Mouse (Mus musculus): ENCODE results near the gene Apbb2. TPM values are rescaled to one million over a fixed set of nuclear protein-coding genes. Genes with fewer than 3 reads are reported as not detected.
A peak's percentile ranks its signal among the peaks of the same experiment; 100 is the strongest.

The Apbb2 gene
- polyA plus RNA-seq, 1 experiment from 2014 or later: 33.6 TPM

DNA sequence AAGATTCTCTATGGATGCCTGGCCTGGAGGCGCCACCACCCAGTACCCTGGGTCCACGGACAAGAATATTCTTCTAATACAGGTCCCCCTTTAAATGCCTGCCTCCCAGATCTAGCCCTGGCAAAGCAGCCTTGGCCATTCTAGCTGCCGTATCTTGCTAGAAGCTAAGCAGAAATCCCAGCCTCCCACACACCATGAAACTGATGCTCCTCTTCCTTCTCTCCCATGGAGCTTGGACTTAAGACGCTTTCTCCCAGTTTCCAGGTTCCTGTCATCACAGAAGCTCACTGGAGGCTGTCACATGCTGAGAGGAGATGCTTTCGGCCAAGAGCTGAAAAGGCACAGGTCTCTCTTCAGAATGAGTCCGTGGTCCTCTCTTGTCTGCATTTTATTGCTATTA lies 213.3 kb downstream of the Apbb2 start:
- H3K36me3 ChIP-seq: no peaks in the 10 kb centered on the region
- no peak overlapping the region for H3K4me3 ChIP-seq (replicated peaks)
- no peak overlapping the region for H3K27ac ChIP-seq
- no peak for ATAC-seq (ENCODE audit: insufficient read depth, low FRiP score, low read depth)
- no peak overlapping the region for H3K9ac ChIP-seq
- no peak overlapping the region for H3K4me2 ChIP-seq
- no peaks in the 10 kb centered on the region for H3K9me3 ChIP-seq
- no peaks in the 10 kb centered on the region for H3K4me1 ChIP-seq
- WGBS: 88% methylated on average over 6 of the region's 6 CpGs
- H3K27me3 ChIP-seq (replicated peaks): no peaks in the 10 kb centered on the region

DNA sequence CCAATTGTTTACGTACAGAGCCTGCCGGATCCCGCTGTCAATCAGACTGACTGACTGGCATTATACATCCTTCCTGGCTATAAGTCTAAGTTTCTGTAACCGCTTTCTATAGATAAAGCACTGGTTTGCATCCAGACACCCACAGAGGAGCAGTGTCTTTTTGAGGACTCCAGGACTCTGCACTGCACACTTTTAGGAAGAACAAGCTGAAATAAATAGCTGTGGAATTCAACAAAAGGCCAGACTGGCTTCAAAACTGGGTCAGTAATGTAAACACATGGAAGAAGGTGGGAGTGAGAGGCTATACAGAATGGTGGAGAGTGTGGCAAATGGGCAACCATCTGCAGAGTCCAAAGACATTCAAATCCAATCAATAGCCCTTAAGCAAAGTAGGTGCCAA lies 218.0 kb downstream of the Apbb2 start:
- ATAC-seq (ENCODE audit: insufficient read depth, low FRiP score, low read depth): no peak
- Histone ChIP-seq H3K4me1 (no peaks in the 10 kb centered on the region), H3K9me3 (no peaks in the 10 kb centered on the region), H3K4me2 (no peak overlapping the region), H3K36me3 (no peaks in the 10 kb centered on the region), H3K27ac (no peak overlapping the region), H3K9ac (no peak overlapping the region), H3K27me3 (replicated peaks) (no peaks in the 10 kb centered on the region), H3K4me3 (replicated peaks) (no peak overlapping the region)
- 82% methylated on average over 4 of the region's 4 CpGs for WGBS

DNA sequence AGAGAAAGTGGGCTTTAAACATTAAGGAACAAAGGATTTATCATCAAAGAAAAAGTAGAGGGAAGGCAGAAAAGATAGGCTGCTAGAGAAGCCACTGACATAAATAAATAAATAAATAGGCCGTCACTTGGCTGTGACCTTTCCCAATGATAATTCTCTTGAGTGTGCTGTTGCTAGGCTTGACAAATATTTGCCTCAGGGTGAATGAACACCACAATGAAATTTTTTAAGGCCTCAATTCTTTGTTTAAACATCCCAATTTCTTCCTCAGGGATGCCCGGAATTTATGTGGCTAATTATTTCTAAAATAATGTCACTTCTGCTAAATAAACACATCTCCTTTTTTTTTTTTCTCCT lies 219.3 kb downstream of the Apbb2 start:
- no peak for ATAC-seq (ENCODE audit: insufficient read depth, low FRiP score, low read depth)
- Histone ChIP-seq H3K27me3 (replicated peaks) (no peaks in the 10 kb centered on the region), H3K4me2 (no peak overlapping the region), H3K9me3 (no peaks in the 10 kb centered on the region), H3K36me3 (no peaks in the 10 kb centered on the region), H3K9ac (no peak overlapping the region), H3K4me1 (no peaks in the 10 kb centered on the region), H3K4me3 (replicated peaks) (no peak overlapping the region), H3K27ac (no peak overlapping the region)
- WGBS: 63% methylated on average over 2 of the region's 2 CpGs

DNA sequence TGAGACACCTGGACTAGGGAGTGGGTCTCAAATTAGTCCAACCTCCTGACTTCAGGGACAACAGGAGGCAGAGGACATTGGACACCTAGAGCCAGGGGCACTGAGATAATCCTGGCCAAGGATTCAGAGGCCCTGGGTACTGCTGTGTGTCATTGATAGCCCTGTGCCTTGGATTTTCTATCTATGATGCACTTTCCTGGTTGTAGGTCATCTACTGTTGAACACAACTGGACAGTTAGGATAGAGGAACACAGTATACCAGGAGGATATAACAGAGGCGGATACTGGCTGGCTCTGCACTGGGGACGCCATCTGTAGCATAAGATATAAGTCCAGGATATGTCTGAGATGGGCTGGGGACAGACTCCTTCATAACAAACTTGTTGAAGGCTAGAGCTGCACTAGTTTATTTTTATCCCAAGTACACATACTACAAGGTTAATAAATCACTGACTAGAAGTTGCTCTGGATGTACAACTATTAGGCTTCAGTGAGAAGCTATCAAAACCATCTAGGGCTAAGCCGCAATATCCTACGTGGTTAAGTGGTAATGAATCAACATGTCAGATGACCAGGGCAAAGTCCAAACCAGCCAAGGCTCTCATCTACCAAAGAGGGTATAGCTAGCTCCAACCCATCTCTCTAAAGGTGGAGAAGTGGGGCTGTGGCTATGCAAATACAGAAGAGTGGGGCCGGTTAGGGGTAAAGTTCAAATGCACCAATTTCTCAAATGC lies 219.9 kb downstream of the Apbb2 start:
- H3K9ac ChIP-seq: no peak overlapping the region
- no peaks in the 10 kb centered on the region for H3K4me1 ChIP-seq
- 63% methylated on average over 5 of the region's 5 CpGs for WGBS
- no peaks in the 10 kb centered on the region for H3K9me3 ChIP-seq
- H3K4me2 ChIP-seq: no peak overlapping the region
- H3K4me3 ChIP-seq (replicated peaks): no peak overlapping the region
- peak; percentile 76; the same call in 1 of the 2 replicates for ATAC-seq (ENCODE audit: insufficient read depth, low FRiP score, low read depth)
- no peaks in the 10 kb centered on the region for H3K36me3 ChIP-seq
- H3K27ac ChIP-seq: 0 out of 2 replicates have a peak overlapping the region, but pooled peaks have one; percentile 44
- no peaks in the 10 kb centered on the region for H3K27me3 ChIP-seq (replicated peaks)

DNA sequence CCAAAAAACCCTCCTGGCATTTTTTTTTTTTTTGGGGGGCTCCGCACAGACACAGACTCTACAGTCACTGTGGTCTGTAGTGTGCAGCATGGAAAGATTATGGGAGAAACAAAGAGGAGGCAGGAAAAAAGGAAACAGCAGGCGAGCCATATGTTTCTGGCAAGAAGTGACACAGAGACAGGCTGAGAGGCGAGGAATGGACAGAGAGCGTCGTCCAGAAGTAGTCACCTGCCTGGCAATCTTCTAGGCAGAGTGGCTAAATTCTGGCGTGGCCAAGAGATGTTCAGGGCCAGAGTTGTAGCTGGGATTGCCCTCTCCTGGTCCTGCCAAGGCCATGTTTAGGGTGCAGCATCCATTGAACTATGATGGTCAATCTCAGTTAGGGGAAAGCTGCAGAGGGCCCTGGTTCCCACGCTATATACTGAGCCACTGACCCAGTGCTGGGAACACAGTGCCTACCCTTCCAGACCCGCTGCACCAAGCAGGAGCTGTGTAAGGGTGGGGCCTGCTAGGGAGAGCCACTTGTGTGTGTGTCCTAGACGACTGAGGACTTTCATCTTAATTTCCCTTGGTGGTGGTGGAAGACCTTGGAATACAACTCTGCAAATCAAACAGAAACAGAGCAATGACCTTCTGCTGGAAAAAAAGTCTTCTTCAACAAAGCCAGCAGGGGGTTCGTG lies 224.7 kb downstream of the Apbb2 start:
- no peak overlapping the region for H3K4me3 ChIP-seq (replicated peaks)
- H3K36me3 ChIP-seq: 0 out of 2 replicates have a peak, but pooled peaks cover 3% of the 10 kb centered on the region
- H3K9me3 ChIP-seq: no peaks in the 10 kb centered on the region
- H3K4me1 ChIP-seq: no peaks in the 10 kb centered on the region
- no peak for ATAC-seq (ENCODE audit: insufficient read depth, low FRiP score, low read depth)
- H3K27me3 ChIP-seq (replicated peaks): no peaks in the 10 kb centered on the region
- no peak overlapping the region for H3K4me2 ChIP-seq
- no peak overlapping the region for H3K9ac ChIP-seq
- no peak overlapping the region for H3K27ac ChIP-seq
- 85% methylated on average over 10 of the region's 10 CpGs for WGBS

DNA sequence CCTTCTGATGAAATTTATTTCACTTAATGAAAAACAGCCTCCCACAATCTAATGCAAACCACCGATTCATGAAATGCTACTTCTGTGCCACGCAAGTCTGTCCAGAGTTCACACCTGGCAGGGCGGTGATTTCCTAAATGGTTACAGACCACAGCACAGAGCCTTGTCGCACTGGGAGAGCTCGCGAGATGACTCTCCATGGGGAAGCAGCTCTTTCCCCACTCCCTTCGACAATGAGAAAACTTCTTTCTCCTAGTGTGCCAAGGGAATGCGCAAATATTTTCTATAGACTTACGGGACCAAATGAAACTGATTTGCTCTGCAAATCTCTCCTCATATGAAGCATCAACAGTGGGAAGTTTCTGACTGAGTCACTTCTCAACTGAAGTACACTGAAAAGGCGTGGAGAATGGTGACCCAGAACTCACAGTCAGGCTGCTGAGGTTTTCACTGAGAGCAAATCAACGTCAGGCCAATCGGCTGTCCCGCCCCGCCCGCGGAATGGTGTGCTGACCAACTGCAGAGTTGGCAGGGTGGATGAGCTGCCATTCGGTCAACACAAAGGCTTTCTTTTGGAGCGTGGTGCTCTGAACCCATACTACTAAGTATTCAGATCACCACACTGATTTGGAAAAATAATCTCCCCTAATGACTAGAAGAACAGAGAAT lies 225.6 kb downstream of the Apbb2 start:
- no peak overlapping the region for H3K9ac ChIP-seq
- no peaks in the 10 kb centered on the region for H3K4me1 ChIP-seq
- H3K27ac ChIP-seq: no peak overlapping the region
- H3K4me2 ChIP-seq: no peak overlapping the region
- no peaks in the 10 kb centered on the region for H3K9me3 ChIP-seq
- 0 out of 2 replicates have a peak, but pooled peaks cover 3% of the 10 kb centered on the region for H3K36me3 ChIP-seq
- 66% methylated on average over 18 of the region's 18 CpGs for WGBS
- no peak overlapping the region for H3K4me3 ChIP-seq (replicated peaks)
- no peak for ATAC-seq (ENCODE audit: insufficient read depth, low FRiP score, low read depth)
- no peaks in the 10 kb centered on the region for H3K27me3 ChIP-seq (replicated peaks)

DNA sequence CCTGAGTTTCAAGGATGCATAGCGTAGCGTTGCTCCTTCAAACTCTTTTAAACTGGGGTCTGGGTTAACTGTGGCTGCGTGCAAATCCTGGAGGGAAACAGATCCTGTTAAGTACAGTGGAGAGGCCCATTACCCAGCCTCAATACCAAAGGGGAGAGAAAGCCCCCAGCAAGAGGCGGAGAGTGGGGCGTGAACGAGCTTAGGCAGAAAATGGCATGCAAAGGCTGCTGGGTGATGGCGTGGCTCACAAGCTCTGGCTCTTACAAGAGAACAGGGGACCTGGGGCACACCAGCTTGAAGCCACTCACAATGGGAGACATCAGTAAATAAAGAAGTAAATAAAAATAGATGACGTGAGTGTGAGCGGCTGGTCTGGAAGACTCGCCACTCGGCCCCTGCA lies 226.8 kb downstream of the Apbb2 start:
- H3K27me3 ChIP-seq (replicated peaks): no peaks in the 10 kb centered on the region

DNA sequence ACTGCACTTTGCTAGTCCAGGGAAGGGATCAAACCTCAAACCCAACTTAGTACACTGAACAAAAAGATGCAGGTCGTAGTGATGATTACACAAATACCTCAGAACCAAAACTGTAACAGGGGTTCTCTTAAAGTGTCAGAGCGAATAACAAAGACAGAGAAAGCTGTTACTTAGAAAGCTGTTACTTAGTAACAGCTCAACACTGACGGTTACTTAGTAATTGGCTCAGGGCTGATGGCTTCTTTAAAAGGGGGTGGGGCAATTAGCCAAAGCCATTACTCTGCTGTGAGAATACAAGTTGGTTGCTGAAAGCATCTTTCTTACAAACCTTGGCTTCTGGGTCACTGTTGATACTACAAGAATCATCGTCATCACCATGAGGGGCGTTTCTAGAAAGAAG lies 227.3 kb downstream of the Apbb2 start:
- 81% methylated on average over 5 of the region's 5 CpGs for WGBS
- Histone ChIP-seq H3K4me2 (no peak overlapping the region), H3K27me3 (replicated peaks) (no peaks in the 10 kb centered on the region), H3K9me3 (no peaks in the 10 kb centered on the region), H3K27ac (no peak overlapping the region), H3K4me3 (replicated peaks) (no peak overlapping the region), H3K36me3 (0 out of 2 replicates have a peak, but pooled peaks cover 3% of the 10 kb centered on the region), H3K4me1 (no peaks in the 10 kb centered on the region), H3K9ac (no peak overlapping the region)
- no peak for ATAC-seq (ENCODE audit: insufficient read depth, low FRiP score, low read depth)

More for the DNA sequence above, 226.8 kb downstream of the Apbb2 start:
- Histone ChIP-seq H3K36me3 (0 out of 2 replicates have a peak, but pooled peaks cover 3% of the 10 kb centered on the region), H3K9ac (no peak overlapping the region), H3K9me3 (no peaks in the 10 kb centered on the region), H3K4me2 (no peak overlapping the region), H3K4me1 (no peaks in the 10 kb centered on the region), H3K27ac (no peak overlapping the region), H3K4me3 (replicated peaks) (no peak overlapping the region)
- no peak for ATAC-seq (ENCODE audit: insufficient read depth, low FRiP score, low read depth)
- WGBS: 85% methylated on average over 11 of the region's 11 CpGs

DNA sequence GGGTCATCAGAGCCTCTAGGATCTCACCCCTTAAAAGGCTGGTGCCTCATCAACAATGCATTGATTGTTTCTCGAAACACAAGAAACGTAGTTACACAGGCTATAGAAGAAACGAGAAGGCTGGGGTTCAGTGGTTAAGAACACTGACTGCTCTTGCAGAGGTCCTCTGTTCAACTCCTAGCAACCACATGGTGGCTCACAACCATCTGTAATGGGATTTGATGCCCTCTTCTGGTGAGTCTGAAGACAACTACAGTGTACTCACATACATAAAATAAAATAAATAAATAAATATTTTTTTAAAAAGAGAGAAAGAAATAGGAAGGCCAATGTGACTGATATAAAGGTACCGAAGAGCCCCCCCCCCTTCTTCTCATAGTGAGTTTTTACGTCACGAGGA lies 228.0 kb downstream of the Apbb2 start:
- WGBS: 90% methylated on average over 6 of the region's 6 CpGs
- H3K27ac ChIP-seq: no peak overlapping the region
- no peak overlapping the region for H3K4me3 ChIP-seq (replicated peaks)
- ATAC-seq (ENCODE audit: insufficient read depth, low FRiP score, low read depth): no peak
- no peaks in the 10 kb centered on the region for H3K27me3 ChIP-seq (replicated peaks)
- no peaks in the 10 kb centered on the region for H3K4me1 ChIP-seq
- no peaks in the 10 kb centered on the region for H3K9me3 ChIP-seq
- H3K4me2 ChIP-seq: no peak overlapping the region
- H3K36me3 ChIP-seq: 0 out of 2 replicates have a peak, but pooled peaks cover 3% of the 10 kb centered on the region
- H3K9ac ChIP-seq: no peak overlapping the region

DNA sequence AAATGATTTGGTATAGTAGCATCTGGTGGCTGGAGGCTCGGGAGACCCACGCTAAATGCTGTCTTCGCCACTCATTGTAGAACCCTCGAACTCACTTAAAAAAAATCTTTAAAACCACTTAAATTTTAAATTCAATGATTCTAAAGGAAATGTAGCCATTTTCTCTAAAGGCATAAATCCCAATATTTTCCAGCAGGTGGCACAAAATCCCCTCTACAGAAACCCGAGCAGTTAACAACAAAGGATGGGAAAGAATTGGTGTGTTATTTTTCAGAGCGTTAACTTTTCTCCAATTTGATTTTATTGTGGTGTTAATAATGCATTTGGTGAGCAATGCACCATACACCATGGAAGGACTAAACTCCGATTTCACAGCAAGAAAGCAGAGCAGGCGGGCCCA lies 231.1 kb downstream of the Apbb2 start:
- no peak for ATAC-seq (ENCODE audit: insufficient read depth, low FRiP score, low read depth)
- Histone ChIP-seq H3K36me3 (no peaks in the 10 kb centered on the region), H3K9me3 (no peaks in the 10 kb centered on the region), H3K27ac (no peak overlapping the region), H3K4me3 (replicated peaks) (no peak overlapping the region), H3K4me1 (no peaks in the 10 kb centered on the region), H3K9ac (no peak overlapping the region), H3K27me3 (replicated peaks) (no peaks in the 10 kb centered on the region), H3K4me2 (no peak overlapping the region)
- WGBS: 71% methylated on average over 8 of the region's 8 CpGs

DNA sequence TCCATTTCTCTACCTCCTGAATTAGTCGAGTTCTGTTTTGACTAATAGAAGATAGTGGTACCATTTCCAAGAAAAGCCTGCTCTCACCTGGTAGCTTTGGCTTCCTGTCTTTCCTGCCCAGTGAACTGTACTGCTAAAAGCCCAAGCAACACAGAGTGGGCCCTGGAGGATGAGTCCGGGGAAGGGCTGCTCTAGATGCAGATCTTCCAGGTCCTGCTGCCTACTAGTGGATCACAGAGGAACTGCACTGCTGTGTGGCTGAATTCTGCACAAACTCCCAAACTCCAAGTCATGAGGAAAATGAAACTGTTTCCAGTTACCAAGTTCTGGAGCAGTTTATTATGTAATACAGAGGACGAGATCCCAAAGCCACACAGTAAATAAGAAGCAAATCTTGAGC lies 232.9 kb downstream of the Apbb2 start:
- Histone ChIP-seq H3K4me3 (replicated peaks) (no peak overlapping the region), H3K9ac (no peak overlapping the region), H3K4me2 (no peak overlapping the region), H3K9me3 (no peaks in the 10 kb centered on the region), H3K27ac (no peak overlapping the region), H3K36me3 (no peaks in the 10 kb centered on the region), H3K27me3 (replicated peaks) (no peaks in the 10 kb centered on the region), H3K4me1 (no peaks in the 10 kb centered on the region)
- WGBS: 39% methylated on average over 3 of the region's 3 CpGs
- ATAC-seq (ENCODE audit: insufficient read depth, low FRiP score, low read depth): no peak

DNA sequence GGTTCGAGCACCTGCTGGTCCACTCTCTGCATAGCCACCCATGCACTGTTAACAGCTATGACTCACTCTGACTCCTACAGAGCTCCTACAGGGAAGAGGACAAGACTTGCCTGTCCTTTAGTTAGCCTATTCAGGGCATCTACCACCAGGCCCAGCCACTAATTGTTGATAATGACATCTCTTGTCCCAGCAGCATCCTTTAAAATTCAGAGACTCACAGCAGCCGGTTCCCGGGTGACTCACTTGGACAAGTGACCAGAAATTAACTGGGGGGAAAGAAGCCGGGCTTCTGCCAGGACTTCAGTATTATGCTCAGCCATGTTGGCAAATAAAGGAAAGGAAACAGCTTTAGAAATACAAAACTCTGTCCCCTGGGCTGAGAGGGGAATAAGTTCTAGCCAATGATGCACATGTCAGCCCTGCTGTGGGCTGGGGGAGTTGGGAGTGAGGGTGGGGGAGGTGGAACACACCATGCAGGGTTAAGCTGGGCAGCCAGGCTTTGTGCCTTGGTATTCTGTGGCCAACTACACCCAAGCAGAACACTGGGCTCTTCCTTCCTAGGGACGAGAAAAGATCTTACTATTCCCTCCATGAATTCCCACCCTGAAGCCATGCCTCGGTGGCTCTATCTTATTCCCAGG lies 233.7 kb downstream of the Apbb2 start:
- H3K9me3 ChIP-seq: no peaks in the 10 kb centered on the region
- no peak overlapping the region for H3K4me2 ChIP-seq
- no peak overlapping the region for H3K4me3 ChIP-seq (replicated peaks)
- ATAC-seq (ENCODE audit: insufficient read depth, low FRiP score, low read depth): no peak
- no peaks in the 10 kb centered on the region for H3K27me3 ChIP-seq (replicated peaks)
- no peaks in the 10 kb centered on the region for H3K36me3 ChIP-seq
- no peak overlapping the region for H3K27ac ChIP-seq
- WGBS: 79% methylated on average over 6 of the region's 6 CpGs
- H3K4me1 ChIP-seq: no peaks in the 10 kb centered on the region
- no peak overlapping the region for H3K9ac ChIP-seq

Measured in stomach, embryonic 15.5 days (tissue).